Mouse (Mus musculus) kidney, embryonic 16.5 days (tissue): Measurements from ENCODE around the gene Cdc45. TPM values are rescaled to one million over a fixed set of nuclear protein-coding genes. Genes with fewer than 3 reads are reported as not detected.

Experiments used
- ATAC-seq: fragments of 200-750 bp; cut with Nextera tagmentation; 2 replicates; pipeline ENCODE4 v1.8.0; 2017; ENCODE audit warnings: moderate TSS enrichment; ENCODE audit not compliant: low FRiP score, low TSS enrichment
- H3K27ac ChIP-seq: fragments of 300-500 bp; sonication (generic); 2 replicates; pipeline ENCODE4 v1.5.1; 2014; ENCODE audit warnings: low read length
- H3K27me3 ChIP-seq: fragments of 300-500 bp; sonication (generic); 2 replicates; pipeline ENCODE4 v1.6.1; 2014; ENCODE audit warnings: low read length, control low read depth, mixed read lengths; ENCODE audit not compliant: insufficient read depth
- H3K36me3 ChIP-seq: fragments of 300-500 bp; sonication (generic); 2 replicates; pipeline ENCODE4 v1.6.1; 2014; ENCODE audit warnings: low read length, control low read depth, mixed read lengths; ENCODE audit not compliant: insufficient read depth
- H3K4me1 ChIP-seq: fragments of 300-500 bp; sonication (generic); 2 replicates; pipeline ENCODE4 v1.6.1; 2014; ENCODE audit warnings: low read length, control low read depth, mixed read lengths; ENCODE audit not compliant: insufficient read depth
- H3K4me2 ChIP-seq: fragments of 300-500 bp; sonication (generic); replicated peaks from 2 replicates; pipeline ENCODE4 v1.6.1; 2014; ENCODE audit warnings: low read depth, low read length
- H3K4me3 ChIP-seq: fragments of 300-500 bp; sonication (generic); 2 replicates; pipeline ENCODE4 v1.5.1; 2014; ENCODE audit warnings: mild to moderate bottlenecking, low read length
- H3K9ac ChIP-seq: fragments of 300-500 bp; sonication (generic); replicated peaks from 2 replicates; pipeline ENCODE4 v1.6.1; 2014; ENCODE audit warnings: low read length
- H3K9me3 ChIP-seq: fragments of 300-500 bp; sonication (generic); 2 replicates; pipeline ENCODE4 v1.6.1; 2016; ENCODE audit warnings: low read length, control low read depth
- WGBS: fragments of 180-500 bp; shearing (Covaris S2); extraction: QIAGEN DNeasy Blood & Tissue Kit; methylation state at CpG from one replicate; pipeline ENCODE4 v1.1.7; 2014; 5-methylcytosine and 5-hydroxymethylcytosine counted together
- polyA plus RNA-seq: library from polyadenylated mRNA; unstranded; fragments of >200 nt; fragmentation: Nextera tagmentation; extraction: Ambion mirVana; gene quantifications from 2 replicates; pipeline ENCODE4 v1.2.1, GENCODE M21; 2015

Cdc45 gene
- polyA plus RNA-seq, 1 experiment from 2014 or later = 53.1 TPM

DNA sequence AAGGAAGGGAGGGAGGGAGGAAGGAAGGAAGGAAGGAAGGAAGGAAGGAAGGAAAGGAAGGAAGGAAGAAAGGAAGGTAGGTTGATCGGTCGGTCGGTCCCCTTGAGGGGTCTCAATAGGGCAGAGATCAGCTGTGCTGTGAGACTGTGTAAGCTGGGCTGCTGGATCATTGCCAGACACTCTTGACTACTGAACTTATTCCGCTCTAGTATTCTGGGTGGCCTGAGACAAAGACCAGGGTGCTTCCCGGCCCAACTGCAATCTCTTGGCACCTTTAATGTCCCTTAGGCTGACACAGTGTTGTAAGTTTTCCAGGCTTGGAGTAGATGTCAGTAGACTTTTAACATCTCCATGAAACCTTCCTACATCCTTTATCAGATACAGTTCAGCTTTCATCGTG lies 17.3 kb upstream of the Cdc45 start:
- Histone ChIP-seq H3K27me3 (no peaks in the 10 kb centered on the region), H3K4me1 (no peaks in the 10 kb centered on the region), H3K27ac (no peak overlapping the region), H3K4me2 (no peak overlapping the region), H3K9me3 (no peaks in the 10 kb centered on the region), H3K36me3 (peaks cover 76% of the 10 kb centered on the region), H3K9ac (no peak overlapping the region), H3K4me3 (no peak overlapping the region)
- 82% methylated on average over 6 of the region's 6 CpGs for WGBS
- ATAC-seq = no peak

DNA sequence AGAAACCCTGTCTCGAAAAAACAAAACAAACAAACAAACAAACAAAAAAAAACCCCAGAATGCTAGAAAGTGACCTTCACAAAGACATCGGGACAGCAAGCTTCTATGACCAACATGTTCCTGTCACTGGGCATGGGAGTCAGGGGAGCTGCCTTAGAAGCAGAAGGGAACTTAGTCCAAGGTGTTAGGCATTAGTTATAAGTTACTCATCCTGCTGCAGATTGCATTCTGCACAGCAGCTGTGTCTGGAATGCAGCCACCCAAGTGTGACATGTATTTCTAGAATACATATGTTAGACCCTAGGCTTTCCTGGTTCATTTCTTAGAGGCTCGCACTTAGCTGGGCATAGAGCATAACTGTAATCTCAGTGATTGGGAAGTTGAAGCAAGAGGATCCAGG lies 16.8 kb upstream of the Cdc45 start:
- ATAC-seq = peak; percentile 67; the same call in 1 of the 2 replicates
- peaks cover 73% of the 10 kb centered on the region for H3K36me3 ChIP-seq
- WGBS = 94% methylated on average over 3 of the region's 3 CpGs
- no peak overlapping the region for H3K4me3 ChIP-seq
- no peak overlapping the region for H3K9ac ChIP-seq
- no peaks in the 10 kb centered on the region for H3K4me1 ChIP-seq
- no peaks in the 10 kb centered on the region for H3K9me3 ChIP-seq
- no peak overlapping the region for H3K4me2 ChIP-seq
- H3K27me3 ChIP-seq = no peaks in the 10 kb centered on the region
- H3K27ac ChIP-seq = no peak overlapping the region

DNA sequence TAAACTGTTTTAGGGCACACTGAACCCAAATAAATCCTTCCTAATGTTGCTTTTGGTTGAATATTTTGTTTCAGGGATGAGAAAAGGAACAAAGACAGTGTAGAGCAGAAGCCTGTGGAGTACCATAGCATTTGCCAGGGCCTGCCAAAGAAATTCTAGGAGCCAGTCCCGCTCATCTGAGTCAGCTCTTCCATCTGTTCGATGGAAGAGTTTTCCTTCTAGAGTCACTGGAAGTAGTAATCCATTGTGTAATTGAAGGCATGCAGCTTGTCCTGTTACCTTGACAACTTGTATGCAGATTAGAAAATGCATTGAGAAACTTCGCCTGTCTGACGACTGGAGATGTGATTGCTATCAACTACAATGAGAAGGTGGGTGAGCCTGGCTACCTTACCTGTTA lies 11.1 kb upstream of the Cdc45 start:
- Histone ChIP-seq H3K4me1 (no peaks in the 10 kb centered on the region), H3K9ac (no peak overlapping the region), H3K9me3 (no peaks in the 10 kb centered on the region), H3K4me2 (no peak overlapping the region), H3K36me3 (peaks cover 81% of the 10 kb centered on the region), H3K27ac (no peak overlapping the region), H3K27me3 (no peaks in the 10 kb centered on the region), H3K4me3 (no peak overlapping the region)
- no peak for ATAC-seq
- 85% methylated on average over 4 of the region's 4 CpGs for WGBS

DNA sequence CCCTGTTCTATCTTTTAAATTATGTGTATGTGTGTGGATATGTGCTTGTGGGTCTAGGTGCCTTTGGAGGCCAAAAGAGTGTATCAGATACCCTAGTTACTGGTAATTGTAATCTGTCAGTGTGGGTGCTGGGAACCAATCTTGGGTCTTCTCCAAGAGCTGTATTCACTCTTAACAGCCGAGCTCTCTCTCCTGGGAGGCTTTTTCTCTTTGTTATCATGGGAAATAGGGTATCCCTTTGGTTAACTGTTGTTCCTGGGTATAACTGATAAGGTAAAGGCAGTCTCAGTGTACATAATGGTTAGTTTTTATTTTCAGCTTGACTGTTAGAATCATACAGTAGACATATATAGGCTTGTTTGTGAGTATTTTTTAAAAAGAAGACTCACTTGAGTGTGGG lies 10.6 kb upstream of the Cdc45 start:
- WGBS = 85% methylated on average over 1 of the region's 1 CpGs
- H3K27ac ChIP-seq = no peak overlapping the region
- ATAC-seq = no peak
- H3K36me3 ChIP-seq = peaks cover 81% of the 10 kb centered on the region
- no peaks in the 10 kb centered on the region for H3K4me1 ChIP-seq
- H3K4me3 ChIP-seq = no peak overlapping the region
- no peaks in the 10 kb centered on the region for H3K27me3 ChIP-seq
- no peaks in the 10 kb centered on the region for H3K9me3 ChIP-seq
- H3K9ac ChIP-seq = no peak overlapping the region
- no peak overlapping the region for H3K4me2 ChIP-seq

DNA sequence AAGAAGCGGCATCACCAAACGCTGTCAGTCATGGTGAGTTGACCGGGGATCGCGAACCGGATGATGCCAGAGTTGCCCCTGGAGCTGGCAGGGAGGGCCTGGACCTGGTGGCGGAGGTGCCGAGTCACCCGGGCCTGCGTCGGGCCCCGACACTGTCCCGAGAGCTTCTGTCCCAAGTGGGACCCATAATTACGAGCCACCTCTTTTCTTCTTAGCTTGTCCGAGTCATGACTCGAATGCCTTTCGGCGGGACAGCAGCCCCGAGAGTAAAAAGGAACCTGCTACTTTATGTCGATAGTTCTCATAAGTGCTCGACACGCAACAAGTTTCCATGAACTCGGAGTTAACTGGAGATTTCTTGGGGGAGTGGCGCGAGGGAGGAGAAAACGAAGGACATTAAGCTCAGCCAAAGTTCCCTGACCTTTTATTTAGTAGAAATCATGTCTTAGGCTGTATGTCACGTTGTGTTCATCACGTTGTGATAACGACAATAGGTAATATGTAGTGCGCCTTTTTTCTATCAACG lies 661 bp upstream of the Cdc45 start:
- Histone ChIP-seq H3K4me3 (peak overlapping the region; percentile 87), H3K27ac (peak overlapping the region; percentile 81), H3K27me3 (no peaks in the 10 kb centered on the region), H3K9ac (peak overlapping the region; percentile 91), H3K4me1 (peaks cover 16% of the 10 kb centered on the region), H3K36me3 (peaks cover 31% of the 10 kb centered on the region), H3K4me2 (peak overlapping the region; percentile 88), H3K9me3 (no peaks in the 10 kb centered on the region)
- peak; percentile 60 for ATAC-seq
- 1% methylated on average over 31 of the region's 31 CpGs for WGBS

DNA sequence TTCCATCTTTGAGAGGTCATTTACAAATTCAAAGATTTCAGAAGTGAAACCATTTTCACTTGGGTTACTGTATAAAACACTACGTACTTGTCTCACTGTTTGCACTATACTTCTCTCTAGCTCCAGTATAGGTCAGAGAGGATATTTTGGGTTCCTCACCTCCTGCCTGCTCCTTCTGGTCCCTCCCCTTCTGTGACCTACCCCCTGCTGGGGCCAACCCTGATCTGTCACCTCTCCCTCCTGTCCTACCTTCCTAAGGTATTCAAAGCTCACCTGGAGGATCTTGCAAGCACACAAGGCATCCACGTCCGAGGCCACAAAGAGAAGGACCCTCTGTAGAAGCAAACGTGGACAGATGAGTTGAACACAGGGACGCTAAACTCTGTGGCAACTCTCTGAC lies 755 bp downstream of the Cdc45 start:
- peak; percentile 32 for ATAC-seq
- H3K27ac ChIP-seq = no peak overlapping the region; the same call in 1 of the 2 replicates

DNA sequence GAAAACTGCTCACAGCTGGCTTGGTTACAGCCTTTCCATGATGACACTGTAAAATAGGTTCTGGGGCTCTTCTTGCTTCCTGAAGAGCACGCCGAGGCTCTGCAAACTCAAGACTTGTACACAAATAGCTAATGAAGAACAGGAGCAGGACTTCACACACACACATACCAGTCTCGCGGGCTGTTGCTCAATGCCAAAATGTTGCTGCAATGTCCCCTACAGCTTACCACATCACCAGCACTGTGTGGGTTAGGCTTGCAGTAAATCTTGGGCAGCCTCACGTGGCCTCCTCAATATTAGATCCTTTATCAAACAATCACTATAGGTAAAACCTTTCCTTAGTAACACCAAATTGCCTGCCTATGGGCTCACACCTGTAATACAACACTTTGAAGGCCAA lies 2.8 kb downstream of the Cdc45 start:
- Histone ChIP-seq H3K9ac (no peak overlapping the region), H3K36me3 (peaks cover 35% of the 10 kb centered on the region), H3K4me3 (no peak overlapping the region), H3K27ac (no peak overlapping the region), H3K4me2 (no peak overlapping the region), H3K4me1 (peaks cover 16% of the 10 kb centered on the region), H3K27me3 (no peaks in the 10 kb centered on the region), H3K9me3 (no peaks in the 10 kb centered on the region)
- WGBS = 93% methylated on average over 5 of the region's 5 CpGs
- ATAC-seq = no peak

More for the DNA sequence above, 755 bp downstream of the Cdc45 start:
- Histone ChIP-seq H3K4me2 (peak overlapping the region; percentile 88), H3K4me3 (peak overlapping the region; percentile 87), H3K4me1 (peaks cover 16% of the 10 kb centered on the region), H3K36me3 (peaks cover 29% of the 10 kb centered on the region), H3K9me3 (no peaks in the 10 kb centered on the region), H3K27me3 (no peaks in the 10 kb centered on the region), H3K9ac (peak overlapping the region; percentile 91)
- 7% methylated on average over 5 of the region's 5 CpGs for WGBS

DNA sequence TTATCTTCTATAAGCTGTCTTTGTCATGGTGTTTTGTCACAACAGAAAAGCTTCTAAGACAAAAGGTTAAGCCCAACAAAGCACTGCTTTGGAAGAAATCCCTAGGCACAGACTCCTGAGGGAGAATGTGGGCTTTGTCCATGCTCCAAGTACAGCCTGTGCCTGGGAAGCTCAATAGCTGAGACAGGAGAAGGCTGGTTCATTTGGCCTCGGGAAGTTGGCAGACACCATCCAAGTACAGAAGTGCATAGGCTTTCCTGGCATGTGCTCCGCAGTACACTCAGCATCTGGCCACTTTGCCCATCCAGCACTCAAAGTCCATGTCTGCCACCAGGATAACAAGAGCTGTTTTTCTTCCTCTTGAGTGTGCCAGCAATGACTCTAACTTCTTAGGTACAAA lies 6.0 kb downstream of the Cdc45 start:
- H3K9ac ChIP-seq = no peak overlapping the region
- H3K27me3 ChIP-seq = no peaks in the 10 kb centered on the region
- H3K27ac ChIP-seq = no peak overlapping the region
- no peaks in the 10 kb centered on the region for H3K9me3 ChIP-seq
- no peak overlapping the region for H3K4me2 ChIP-seq
- no peak overlapping the region for H3K4me3 ChIP-seq
- peaks cover 44% of the 10 kb centered on the region for H3K36me3 ChIP-seq
- no peak for ATAC-seq
- WGBS = 96% methylated on average over 2 of the region's 2 CpGs
- H3K4me1 ChIP-seq = peaks cover 6% of the 10 kb centered on the region; the same call in 1 of the 2 replicates

DNA sequence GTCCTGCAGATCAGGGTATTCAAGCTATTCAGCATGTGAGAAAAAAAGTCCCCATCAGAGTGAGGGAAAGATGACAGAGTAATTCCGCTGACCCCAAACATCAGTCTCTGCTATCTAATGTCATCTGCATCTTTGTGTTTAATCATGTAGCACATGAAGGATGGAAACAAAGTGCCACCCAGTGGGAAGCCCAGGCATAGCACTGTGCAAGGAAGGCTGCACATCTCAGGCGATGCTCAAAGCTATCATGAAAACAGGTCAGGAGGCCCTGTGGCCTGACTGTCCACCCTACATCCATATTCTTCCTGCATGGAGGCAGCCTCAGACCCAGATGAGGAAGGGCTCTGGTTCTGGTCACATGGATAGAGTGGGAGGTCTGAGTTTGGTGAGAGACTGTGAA lies 12.9 kb downstream of the Cdc45 start:
- Histone ChIP-seq H3K4me2 (no peak overlapping the region), H3K4me3 (no peak overlapping the region), H3K36me3 (peaks cover 62% of the 10 kb centered on the region), H3K4me1 (no peaks in the 10 kb centered on the region), H3K9me3 (no peaks in the 10 kb centered on the region), H3K27ac (no peak overlapping the region), H3K9ac (no peak overlapping the region), H3K27me3 (no peaks in the 10 kb centered on the region)
- 0 out of 2 replicates have a peak, but pooled peaks have one; percentile 23 for ATAC-seq
- WGBS = 58% methylated on average over 2 of the region's 2 CpGs

DNA sequence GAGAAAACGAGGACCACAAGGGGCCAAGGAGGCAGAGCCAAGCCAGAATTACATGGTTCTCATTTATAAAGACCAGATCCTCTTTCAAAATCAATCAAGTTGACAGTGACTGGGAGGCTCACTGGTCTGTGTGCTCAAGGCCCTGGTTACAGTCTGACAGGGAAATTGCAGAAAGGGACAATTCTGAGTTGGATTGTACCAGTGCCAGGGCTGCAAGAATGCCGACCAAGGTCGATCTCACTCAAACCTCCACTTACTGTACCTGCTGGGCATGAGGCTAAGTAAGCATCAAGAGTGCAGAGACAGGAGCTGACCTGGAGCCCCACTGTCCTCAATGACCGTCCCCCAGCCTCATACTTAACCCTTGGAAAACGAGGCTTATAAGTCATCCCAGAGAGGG lies 13.6 kb downstream of the Cdc45 start:
- H3K9me3 ChIP-seq = no peaks in the 10 kb centered on the region
- H3K27me3 ChIP-seq = no peaks in the 10 kb centered on the region
- no peak overlapping the region for H3K9ac ChIP-seq
- peaks cover 65% of the 10 kb centered on the region for H3K36me3 ChIP-seq
- no peak overlapping the region for H3K27ac ChIP-seq
- H3K4me1 ChIP-seq = no peaks in the 10 kb centered on the region
- no peak overlapping the region for H3K4me3 ChIP-seq
- ATAC-seq = no peak
- no peak overlapping the region for H3K4me2 ChIP-seq
- WGBS = 92% methylated on average over 5 of the region's 5 CpGs
